Comparison of ENCODE assay signal across 8 mouse cellular contexts in genomic region chr1:44042555-44042915, GRCm38 (mm10). TPM values are rescaled to one million over a fixed set of nuclear protein-coding genes. Genes with fewer than 3 reads are reported as not detected.
DNase-seq lines count a peak whose midpoint lies in the region; ATAC-seq and TF ChIP-seq lines count a peak whose summit lies in the region.

No protein-coding gene starts in this region.

- TF ChIP-seq EP300 in MEL (IDR thresholded peaks at IDR 0.05; ENCODE audit: low read depth in 1 of 2, low read length in 2 of 2): no peak

- H3K36me3 ChIP-seq in heart, embryonic 13.5 days: no peaks in the 10 kb centered on the region
- H3K36me3 ChIP-seq in MEL (ENCODE audit: control insufficient read depth in 1 of 2, insufficient read depth in 2 of 2, low read length in 2 of 2): peaks cover 0 to 2% of the 10 kb centered on the region in 2 experiments; a peak in 1 of 4 replicates
- no peaks in the 10 kb centered on the region for H3K36me3 ChIP-seq in hindbrain, embryonic 10.5 days

- ATAC-seq in heart, embryonic 13.5 days (ENCODE audit: extremely low read depth, insufficient number of reproducible peaks, low FRiP score, low TSS enrichment): no peak
- ATAC-seq in megakaryocyte progenitor cell, adult 5-6 weeks (replicated peaks; ENCODE audit: poor library complexity): peak; percentile 45

- WGBS in heart, embryonic 13.5 days: 3% methylated on average over 6 of the region's 6 CpGs
- 8% methylated on average over 6 of the region's 6 CpGs for WGBS in hindbrain, embryonic 10.5 days

- no peaks in the 10 kb centered on the region for H3K27me3 ChIP-seq in heart, embryonic 13.5 days (replicated peaks)
- H3K27me3 ChIP-seq in MEL (ENCODE audit: control insufficient read depth in 1 of 2, insufficient read depth in 2 of 2, low read length in 2 of 2): no peaks in the 10 kb centered on the region
- H3K27me3 ChIP-seq in hindbrain, embryonic 10.5 days (ENCODE audit: insufficient read depth, poor library complexity, severe bottlenecking): no peaks in the 10 kb centered on the region

- no peaks in the 10 kb centered on the region for H3K79me2 ChIP-seq in MEL (ENCODE audit: control insufficient read depth, insufficient read depth, low read length, poor library complexity)

- TF ChIP-seq CTCF in MEL (IDR thresholded peaks at IDR 0.05 in 2 of 3, conservative IDR thresholded peaks at IDR 0.05 in 1 of 3; ENCODE audit: control insufficient read depth in 1 of 3, insufficient read depth in 1 of 3, low read depth in 2 of 3, low read length in 3 of 3, poor library complexity in 1 of 3, severe bottlenecking in 1 of 3): no peak

- no peak for TF ChIP-seq RAD21 in MEL (IDR thresholded peaks at IDR 0.05; ENCODE audit: low read depth, low read length)

- peak overlapping the region; percentile 79 for H3K9ac ChIP-seq in heart, embryonic 13.5 days
- peak overlapping the region; percentile 65 for H3K9ac ChIP-seq in MEL (ENCODE audit: control insufficient read depth, low read depth, low read length, poor library complexity, severe bottlenecking)

- no peaks in the 10 kb centered on the region for H3K9me3 ChIP-seq in heart, embryonic 13.5 days
- H3K9me3 ChIP-seq in MEL (replicated peaks; ENCODE audit: insufficient read depth, low read length): no peaks in the 10 kb centered on the region
- no peaks in the 10 kb centered on the region for H3K9me3 ChIP-seq in hindbrain, embryonic 10.5 days

- peak overlapping the region; percentile 87 for H3K4me2 ChIP-seq in heart, embryonic 13.5 days

- intact Hi-C loops in heart, postnatal 10 days (cut with DNase I): no loop called here

- no peak for DNase-seq in heart, postnatal 10 days
- no peak for DNase-seq in MEL (ENCODE audit: low read depth, low spot score)
- no peak for DNase-seq in hindbrain, embryonic 10.5 days (ENCODE audit: low spot score)
- DNase-seq in embryo, embryonic 11 days: no peak
- no peak for DNase-seq in layer of hippocampus, postnatal 10 days (ENCODE audit: low spot score in 2 of 2)
- DNase-seq in MN1 (ENCODE audit: low spot score): no peak

- no peak for TF ChIP-seq POLR2A in MEL (IDR thresholded peaks at IDR 0.05; ENCODE audit: control insufficient read depth in 1 of 2, insufficient read depth in 1 of 2, low read depth in 1 of 2, low read length in 2 of 2, poor library complexity in 1 of 2)

- 0 out of 2 replicates have a peak, but pooled peaks cover 4% of the 10 kb centered on the region for H3K4me1 ChIP-seq in heart, embryonic 13.5 days
- peaks cover 0 to 4% of the 10 kb centered on the region in 2 experiments; a peak in 1 of 4 replicates for H3K4me1 ChIP-seq in MEL (ENCODE audit: control insufficient read depth in 1 of 2, insufficient read depth in 2 of 2, low read length in 2 of 2)
- peaks cover 7% of the 10 kb centered on the region; the same call in 1 of the 2 replicates for H3K4me1 ChIP-seq in hindbrain, embryonic 10.5 days (replicated peaks)

- no peak overlapping the region for H3K27ac ChIP-seq in heart, embryonic 13.5 days (replicated peaks)
- H3K27ac ChIP-seq in MEL (ENCODE audit: control insufficient read depth, low read depth, low read length): no peak overlapping the region
- H3K27ac ChIP-seq in hindbrain, embryonic 10.5 days: peak overlapping the region; percentile 79

- H3K4me3 ChIP-seq in heart, embryonic 13.5 days: peak overlapping the region; percentile 63
- peak overlapping the region; percentile 53 to 91 for H3K4me3 ChIP-seq in MEL (ENCODE audit: control insufficient read depth in 1 of 2, insufficient read depth in 1 of 2, low read depth in 2 of 2, low read length in 2 of 2)
- H3K4me3 ChIP-seq in hindbrain, embryonic 10.5 days: peak overlapping the region; percentile 56

TF ChIP-seq in MEL, 35 proteins besides CTCF, POLR2A, EP300 and RAD21:
- TF ChIP-seq TAL1 (IDR thresholded peaks at IDR 0.05; ENCODE audit: low read length) (no peak), TCF12 (IDR thresholded peaks at IDR 0.05; ENCODE audit: low read depth, low read length) (0 out of 2 replicates have a peak, but pooled peaks have one; percentile 0), NRF1 (IDR thresholded peaks at IDR 0.05; ENCODE audit: insufficient read depth, low read depth, low read length, poor library complexity, severe bottlenecking) (no peak), CHD1 (IDR thresholded peaks at IDR 0.05; ENCODE audit: low read depth, low read length) (no peak), NELFE (IDR thresholded peaks at IDR 0.05; ENCODE audit: low read depth, low read length) (no peak), E2F4 (IDR thresholded peaks at IDR 0.05; ENCODE audit: borderline replicate concordance, low read depth, low read length) (no peak), KAT2A (conservative IDR thresholded peaks at IDR 0.05; ENCODE audit: low read depth, low read length) (no peak), MAFK (IDR thresholded peaks at IDR 0.05; ENCODE audit: borderline replicate concordance, low read depth, low read length) (no peak), MXI1 (IDR thresholded peaks at IDR 0.05; ENCODE audit: low read depth, low read length) (no peak), USF1 (IDR thresholded peaks at IDR 0.05; ENCODE audit: low read depth, low read length) (no peak), ZNF384 (IDR thresholded peaks at IDR 0.05; ENCODE audit: low read depth, low read length) (peak; percentile 61)

RNA-seq across cellular contexts. Expression of gene Gm8251, which starts 19.2 kb away (rescaled TPM):
- 0.06 TPM in 1 of 2 replicates, not detected in the other for polyA plus RNA-seq in heart, embryonic 13.5 days (2015; fragmentation: Nextera tagmentation; extraction: Ambion mirVana)
- total RNA-seq in heart, postnatal 10 days (2021): not detected
- total RNA-seq in MEL (2012; rRNA removed): 0.04 and 0.07 TPM in 2 replicates
- polyA plus RNA-seq in MEL (2012; ENCODE audit: insufficient read depth in 1 of 2, insufficient read length in 2 of 2, low read depth in 1 of 2, low replicate concordance in 2 of 2, missing spikeins in 1 of 2): under 1 TPM in 1 of 2 experiments, not detected in 1; 0.14 TPM
- 0.07 and 0.09 TPM in 2 replicates for polyA plus RNA-seq in hindbrain, embryonic 10.5 days (2016; fragmentation: Nextera tagmentation; extraction: Ambion mirVana)
- total RNA-seq in megakaryocyte progenitor cell, adult 5-6 weeks (2015): 0.51 TPM in 1 of 2 replicates, not detected in the other
- total RNA-seq in megakaryocyte progenitor cell, adult 5-6 weeks (2017): 0.25 and 0.51 TPM in 2 replicates
- total RNA-seq in layer of hippocampus, postnatal 10 days (2021): not detected

RNA-seq across cellular contexts. Expression of gene Mettl21c, which starts 22.7 kb away (rescaled TPM):
- polyA plus RNA-seq in heart, embryonic 13.5 days (2015; fragmentation: Nextera tagmentation; extraction: Ambion mirVana): 0.05 and 0.38 TPM in 2 replicates
- total RNA-seq in heart, postnatal 10 days (2021): not detected
- total RNA-seq in MEL (2012; rRNA removed): 0.08 and 0.10 TPM in 2 replicates
- under 1 TPM in 1 of 2 experiments, not detected in 1; 0.13 TPM for polyA plus RNA-seq in MEL (2012; ENCODE audit: insufficient read depth in 1 of 2, insufficient read length in 2 of 2, low read depth in 1 of 2, low replicate concordance in 2 of 2, missing spikeins in 1 of 2)
- 0.41 and 0.58 TPM in 2 replicates for polyA plus RNA-seq in hindbrain, embryonic 10.5 days (2016; fragmentation: Nextera tagmentation; extraction: Ambion mirVana)
- not detected in 2 replicates for total RNA-seq in megakaryocyte progenitor cell, adult 5-6 weeks (2015)
- not detected in 2 replicates for total RNA-seq in megakaryocyte progenitor cell, adult 5-6 weeks (2017)
- under 1 TPM; 0.49 to 0.50 TPM for total RNA-seq in layer of hippocampus, postnatal 10 days (2021)

RNA-seq across cellular contexts. Expression of gene Tex30, which starts 59.7 kb away (rescaled TPM):
- 69.3 and 71.2 TPM in 2 replicates for polyA plus RNA-seq in heart, embryonic 13.5 days (2015; fragmentation: Nextera tagmentation; extraction: Ambion mirVana)
- total RNA-seq in heart, postnatal 10 days (2021): 10 to 100 TPM; 10.1 to 12.7 TPM
- total RNA-seq in MEL (2012; rRNA removed): 85.4 and 88.2 TPM in 2 replicates
- 100 to 1,000 TPM in 1 of 2 experiments, not detected in 1; 115 TPM for polyA plus RNA-seq in MEL (2012; ENCODE audit: insufficient read depth in 1 of 2, insufficient read length in 2 of 2, low read depth in 1 of 2, low replicate concordance in 2 of 2, missing spikeins in 1 of 2)
- polyA plus RNA-seq in hindbrain, embryonic 10.5 days (2016; fragmentation: Nextera tagmentation; extraction: Ambion mirVana): 94.6 and 112 TPM in 2 replicates
- total RNA-seq in megakaryocyte progenitor cell, adult 5-6 weeks (2015): 104 and 105 TPM in 2 replicates
- 69.6 and 78.2 TPM in 2 replicates for total RNA-seq in megakaryocyte progenitor cell, adult 5-6 weeks (2017)
- total RNA-seq in layer of hippocampus, postnatal 10 days (2021): 10 to 100 TPM in 1 of 2 experiments, 1 to 10 TPM in 1; 6.8 to 13.1 TPM
